Mouse (Mus musculus) embryonic facial prominence, embryonic 14.5 days (tissue): ENCODE measurements around the gene Barx1. TPM values are rescaled to one million over a fixed set of nuclear protein-coding genes. Genes with fewer than 3 reads are reported as not detected.

Source experiments
- ATAC-seq: fragments of 200-750 bp; cut with Nextera tagmentation; 2 replicates; pipeline ENCODE4 v1.8.0; 2017; ENCODE audit warnings: low read depth, moderate number of reproducible peaks, moderate TSS enrichment
- DNase-seq: peaks from one replicate; pipeline ENCODE4 v3.0.0-alpha.2; 2015; ENCODE audit warnings: low spot score
- H3K27ac ChIP-seq: fragments of 300-500 bp; sonication (generic); replicated peaks from 2 replicates; pipeline ENCODE4 v1.5.1; 2014; ENCODE audit warnings: low read depth, mild to moderate bottlenecking, low read length, moderate library complexity
- H3K27me3 ChIP-seq: fragments of 300-500 bp; sonication (generic); replicated peaks from 2 replicates; pipeline ENCODE4 v1.6.1; 2014; ENCODE audit warnings: low read length; ENCODE audit not compliant: control insufficient read depth, insufficient read depth
- H3K36me3 ChIP-seq: fragments of 300-500 bp; sonication (generic); 2 replicates; pipeline ENCODE4 v1.6.1; 2014; ENCODE audit warnings: low read length, mixed read lengths; ENCODE audit not compliant: control insufficient read depth, insufficient read depth
- H3K4me1 ChIP-seq: fragments of 300-500 bp; sonication (generic); 2 replicates; pipeline ENCODE4 v1.6.1; 2014; ENCODE audit warnings: antibody characterized with exemption, low read length; ENCODE audit not compliant: control insufficient read depth, insufficient read depth
- H3K4me2 ChIP-seq: fragments of 300-500 bp; sonication (generic); 2 replicates; pipeline ENCODE4 v1.6.1; 2014; ENCODE audit warnings: low read depth, mild to moderate bottlenecking, low read length, moderate library complexity, mixed read lengths
- H3K4me3 ChIP-seq: fragments of 300-500 bp; sonication (generic); 2 replicates; pipeline ENCODE4 v1.5.1; 2014; ENCODE audit warnings: low read depth, mild to moderate bottlenecking, low read length
- H3K9ac ChIP-seq: fragments of 300-500 bp; sonication (generic); 2 replicates; pipeline ENCODE4 v1.6.1; 2014; ENCODE audit warnings: low read depth, mild to moderate bottlenecking, low read length, moderate library complexity, mixed read lengths
- H3K9me3 ChIP-seq: fragments of 300-500 bp; sonication (generic); 2 replicates; pipeline ENCODE4 v1.6.1; 2016; ENCODE audit warnings: low read length; ENCODE audit not compliant: control insufficient read depth
- WGBS: fragments of 180-500 bp; shearing (Covaris S2); extraction: QIAGEN DNeasy Blood & Tissue Kit; methylation state at CpG from one replicate; pipeline ENCODE4 v1.1.7; 2014; 5-methylcytosine and 5-hydroxymethylcytosine counted together
- polyA plus RNA-seq: library from polyadenylated mRNA; unstranded; fragments of >200 nt; fragmentation: Nextera tagmentation; extraction: Ambion mirVana; gene quantifications from 2 replicates; pipeline ENCODE4 v1.2.1, GENCODE M21; 2014

The Barx1 gene
- polyA plus RNA-seq, 1 experiment from 2014 or later: 30.9 TPM

GRCm38 (mm10) chr13:48664916-48665655 lies 2.3 kb downstream of the Barx1 start:
- WGBS: 2% methylated on average over 39 of the region's 39 CpGs
- no peak overlapping the region for H3K27ac ChIP-seq
- H3K36me3 ChIP-seq: no peaks in the 10 kb centered on the region
- DNase-seq (no peak), ATAC-seq (no peak)
- peak overlapping the region; percentile 73 for H3K4me2 ChIP-seq
- peaks cover 96% of the 10 kb centered on the region for H3K27me3 ChIP-seq
- H3K9me3 ChIP-seq: no peaks in the 10 kb centered on the region
- H3K4me1 ChIP-seq: peaks cover 13% of the 10 kb centered on the region; the same call in 1 of the 2 replicates
- peak overlapping the region; percentile 62 for H3K4me3 ChIP-seq
- H3K9ac ChIP-seq: peak overlapping the region; percentile 74

- peaks cover 95% of the 10 kb centered on the region for H3K27me3 ChIP-seq
- no peak overlapping the region for H3K27ac ChIP-seq
- peak overlapping the region; percentile 74 for H3K9ac ChIP-seq
- peak overlapping the region; percentile 62 for H3K4me3 ChIP-seq
- no peak for ATAC-seq
- no peaks in the 10 kb centered on the region for H3K9me3 ChIP-seq
- peak overlapping the region; percentile 73 for H3K4me2 ChIP-seq
- whole genome bisulfite sequencing: 6% methylated on average over 58 of the region's 58 CpGs
- no peaks in the 10 kb centered on the region for H3K36me3 ChIP-seq
- H3K4me1 ChIP-seq: peaks cover 5% of the 10 kb centered on the region; the same call in 1 of the 2 replicates
- DNase-seq: no peak
These were observed 3.1 kb downstream of the Barx1 start for GRCm38 (mm10) chr13:48665656-48666597.

- Histone ChIP-seq H3K4me1 (peaks cover 5% of the 10 kb centered on the region; the same call in 1 of the 2 replicates), H3K4me2 (no peak overlapping the region)
These were observed 4.7 kb downstream of the Barx1 start for GRCm38 (mm10) chr13:48667461-48667860.

DNA sequence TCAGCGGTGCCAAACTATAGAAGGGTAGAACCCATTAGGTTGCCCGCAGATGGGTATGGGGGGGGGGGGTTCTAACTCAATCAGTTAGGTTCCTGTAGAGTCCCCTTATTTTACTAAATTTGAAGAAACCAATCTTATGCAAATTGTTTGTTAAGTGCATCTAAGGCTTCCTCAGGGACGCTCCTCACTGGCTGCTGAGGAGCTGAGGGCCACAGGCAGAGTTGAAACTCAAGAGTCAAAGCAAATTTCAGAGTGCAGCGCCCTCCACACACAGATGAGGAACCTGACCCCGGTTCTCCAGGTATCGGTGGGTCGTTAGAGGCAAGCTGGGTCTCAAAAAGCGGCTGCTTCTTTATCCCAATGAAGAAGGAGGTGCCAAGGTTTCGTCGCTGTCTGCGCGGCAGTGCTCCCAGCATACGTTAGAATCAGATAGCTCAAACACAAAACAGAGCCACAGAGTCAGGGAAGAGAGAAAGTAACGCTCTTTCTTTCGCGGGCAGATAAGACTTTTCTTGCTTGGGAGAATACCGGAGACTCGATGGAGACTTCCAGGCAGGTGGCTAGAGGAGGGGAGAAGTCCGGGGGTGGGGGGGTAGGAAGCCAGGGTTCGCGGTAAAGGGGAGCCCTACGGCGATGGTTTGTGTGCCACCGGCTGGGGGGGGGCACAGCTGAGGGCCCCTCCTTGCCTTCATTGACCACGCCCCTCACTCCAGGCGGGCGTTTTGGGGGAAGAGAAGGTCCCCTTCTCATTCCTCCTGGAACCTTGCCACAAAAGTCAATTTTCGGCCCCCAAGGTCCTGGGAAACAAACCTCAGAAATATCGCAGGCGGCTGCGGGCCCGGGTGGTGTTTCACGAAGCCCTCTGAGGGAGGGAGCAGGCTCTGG lies 5.5 kb downstream of the Barx1 start:
- Histone ChIP-seq H3K36me3 (no peaks in the 10 kb centered on the region), H3K27ac (peak overlapping the region; percentile 60), H3K9ac (peak overlapping the region; percentile 63), H3K4me3 (peak overlapping the region; percentile 35), H3K27me3 (peaks cover 92% of the 10 kb centered on the region), H3K4me2 (peak overlapping the region; percentile 59), H3K9me3 (no peaks in the 10 kb centered on the region), H3K4me1 (peaks cover 2% of the 10 kb centered on the region; the same call in 1 of the 2 replicates)
- ATAC-seq (no peak), DNase-seq (no peak)
- 2% methylated on average over 27 of the region's 33 CpGs for WGBS

More at GRCm38 (mm10) chr13:48667461-48667860, 4.7 kb downstream of the Barx1 start:
- no peaks in the 10 kb centered on the region for H3K36me3 ChIP-seq
- H3K9me3 ChIP-seq: no peaks in the 10 kb centered on the region
- H3K4me3 ChIP-seq: no peak overlapping the region
- no peak overlapping the region for H3K9ac ChIP-seq
- 9% methylated on average over 4 of the region's 4 CpGs for WGBS
- H3K27ac ChIP-seq: no peak overlapping the region
- DNase-seq: no peak
- H3K27me3 ChIP-seq: peaks cover 92% of the 10 kb centered on the region
- no peak for ATAC-seq

DNA sequence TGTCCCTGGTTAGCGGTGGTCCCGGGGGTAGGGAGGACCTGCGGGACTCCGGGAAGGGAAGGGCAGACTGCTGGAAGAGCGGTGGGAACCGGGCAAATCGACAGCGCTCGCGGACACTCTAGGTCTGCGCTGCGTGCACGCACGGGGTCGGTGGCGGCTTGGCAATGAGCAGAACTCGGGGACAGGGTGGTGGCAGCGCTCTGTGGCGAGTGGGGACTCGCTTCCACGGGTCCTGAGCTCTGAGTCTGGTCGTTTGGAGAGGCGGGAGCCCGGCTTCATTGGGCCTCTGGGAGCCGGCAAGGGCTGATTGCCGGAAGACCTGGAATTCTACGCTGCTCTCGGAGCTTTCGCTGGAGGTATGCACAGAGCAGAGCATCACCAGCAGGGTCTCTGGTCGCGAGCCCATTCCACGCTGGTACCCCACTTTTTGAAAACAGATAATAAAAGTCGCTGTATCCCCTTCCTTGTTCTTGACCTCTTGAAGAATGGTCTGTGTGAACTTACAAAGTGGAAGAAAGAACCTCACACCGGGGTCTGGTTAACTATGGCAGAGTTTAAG lies 6.3 kb downstream of the Barx1 start:
- Histone ChIP-seq H3K9me3 (no peaks in the 10 kb centered on the region), H3K4me3 (peak overlapping the region; percentile 35), H3K4me1 (peaks cover 2% of the 10 kb centered on the region; the same call in 1 of the 2 replicates), H3K36me3 (no peaks in the 10 kb centered on the region), H3K4me2 (peak overlapping the region; percentile 59), H3K27ac (peak overlapping the region; percentile 60), H3K9ac (peak overlapping the region; percentile 63), H3K27me3 (peaks cover 87% of the 10 kb centered on the region)
- DNase-seq (no peak), ATAC-seq (peak; percentile 11; the same call in 1 of the 2 replicates)
- WGBS: under 1% methylated on average over 31 of the region's 34 CpGs

- Histone ChIP-seq H3K4me1 (peaks cover 2% of the 10 kb centered on the region; the same call in 1 of the 2 replicates), H3K4me2 (peak overlapping the region; percentile 51), H3K9ac (peak overlapping the region; percentile 40; the same call in 1 of the 2 replicates), H3K9me3 (no peaks in the 10 kb centered on the region), H3K27me3 (peaks cover 55% of the 10 kb centered on the region), H3K4me3 (peak overlapping the region; percentile 30), H3K27ac (no peak overlapping the region), H3K36me3 (no peaks in the 10 kb centered on the region)
- 0% methylated on average over 23 of the region's 24 CpGs for whole genome bisulfite sequencing
- DNase-seq (no peak), ATAC-seq (0 out of 2 replicates have a peak, but pooled peaks have one; percentile 17)
These were observed 9.6 kb downstream of the Barx1 start for GRCm38 (mm10) chr13:48672312-48672840.

GRCm38 (mm10) chr13:48674609-48675008 lies 11.8 kb downstream of the Barx1 start:
- no peaks in the 10 kb centered on the region for H3K9me3 ChIP-seq
- peaks cover 39% of the 10 kb centered on the region for H3K27me3 ChIP-seq
- no peak overlapping the region for H3K9ac ChIP-seq
- ATAC-seq (no peak), DNase-seq (no peak)
- no peak overlapping the region for H3K27ac ChIP-seq
- no peaks in the 10 kb centered on the region for H3K4me1 ChIP-seq
- WGBS: 78% methylated on average over 5 of the region's 5 CpGs
- H3K36me3 ChIP-seq: no peaks in the 10 kb centered on the region
- no peak overlapping the region for H3K4me3 ChIP-seq
- H3K4me2 ChIP-seq: no peak overlapping the region
